Mouse (Mus musculus) right cerebral cortex, postnatal 25 days (tissue): ENCODE measurements around the gene Slc43a1.

Experiments used
- DNase-seq: peaks from one replicate; pipeline ENCODE4 v3.0.0; 2022

Slc43a1 gene

DNA sequence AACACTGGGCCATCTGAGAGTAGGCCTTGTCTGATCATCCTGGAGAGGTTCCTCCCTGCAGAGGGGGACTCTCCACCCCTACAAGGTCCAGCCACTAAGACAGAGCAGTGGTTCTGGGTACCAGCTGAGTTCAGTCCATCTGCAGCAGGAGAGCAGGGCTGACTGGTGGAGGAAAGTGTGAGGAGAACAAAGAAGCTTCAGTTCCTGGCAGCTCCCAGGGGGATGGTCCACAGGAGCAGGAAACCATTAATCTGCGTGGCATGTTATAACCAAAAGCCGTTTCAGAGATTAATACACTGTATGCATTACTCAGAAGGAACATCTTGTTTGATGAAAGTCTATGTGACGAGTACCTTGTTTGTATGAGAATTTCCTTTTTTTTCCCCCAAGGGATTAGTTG, 74.1 kb downstream of the Slc43a1 start:
- DNase-seq = no peak
